Mouse (Mus musculus) layer of hippocampus, adult 6 months (tissue): Measurements from ENCODE around the gene Zmat5. TPM values are rescaled to one million over a fixed set of nuclear protein-coding genes. Genes with fewer than 3 reads are reported as not detected.

Experiments
- long read RNA-seq, 2 experiments: library from polyadenylated mRNA; unstranded; transcript quantifications; one replicate each; pipeline ENCODE4 v2.0.0; 2019 to 2020
- polyA plus RNA-seq: library from polyadenylated mRNA; unstranded; fragments of <200 nt; fragmentation: Nextera tagmentation; gene quantifications from 2 replicates; pipeline ENCODE4 v1.2.3, GENCODE M21; 2021

Gene Zmat5
- 76.3 and 82.8 TPM in 2 replicates for polyA plus RNA-seq
- long read RNA-seq, experiment 1, transcript Zmat5-201 (6 exons, 792 nt), result major isoform, 16 of 61 reads
- long read RNA-seq, experiment 1, partial matches to known transcripts, result 12 of 61 reads
- long read RNA-seq, experiment 1, other reads (novel, unspliced or antisense), result 33 of 61 reads
- long read RNA-seq, experiment 2, partial matches to known transcripts, result 4 of 17 reads
- long read RNA-seq, experiment 2, other reads (novel, unspliced or antisense), result 10 of 17 reads

GRCm38 (mm10) chr11:4704072-4704964 lies at the start of gene Zmat5, which contains the start of gene Uqcr10:
TSS of gene Zmat5 (plus strand) at chr11:4704678.
TSS of gene Uqcr10 (minus strand) at chr11:4704342.

GRCm38 (mm10) chr11:4746733-4747132 lies 42.3 kb downstream of the Zmat5 start, which contains the start of gene Cabp7:
TSS of gene Cabp7 (minus strand) at chr11:4746778.

Other genes starting within 250 kb of the Zmat5 start
- gene Mtmr3, start 109.8 kb upstream of the Zmat5 start, polyA plus RNA-seq, result 7.3 and 8.3 TPM in 2 replicates
- gene Gm11032, start 84.6 kb upstream of the Zmat5 start, polyA plus RNA-seq, result not detected in 2 replicates
- 7.8 TPM in 2 replicates for gene Ascc2, start 66.9 kb upstream of the Zmat5 start, polyA plus RNA-seq
- 1,556 and 1,759 TPM in 2 replicates for gene Uqcr10, start 336 bp upstream of the Zmat5 start, polyA plus RNA-seq
- gene Cabp7, start 42.1 kb downstream of the Zmat5 start, polyA plus RNA-seq, result 36.4 and 37.8 TPM in 2 replicates
- gene Nf2, start 144.9 kb downstream of the Zmat5 start, polyA plus RNA-seq, result 18.3 and 18.7 TPM in 2 replicates
- 102 and 117 TPM in 2 replicates for gene Nipsnap1, start 169.3 kb downstream of the Zmat5 start, polyA plus RNA-seq
- 25.4 and 28.2 TPM in 2 replicates for gene Thoc5, start 190.6 kb downstream of the Zmat5 start, polyA plus RNA-seq
- 12.1 and 15.7 TPM in 2 replicates for gene Nefh, start 243.4 kb downstream of the Zmat5 start, polyA plus RNA-seq